Comparison of ENCODE assay signal across 25 mouse cellular contexts in the genomic region with DNA sequence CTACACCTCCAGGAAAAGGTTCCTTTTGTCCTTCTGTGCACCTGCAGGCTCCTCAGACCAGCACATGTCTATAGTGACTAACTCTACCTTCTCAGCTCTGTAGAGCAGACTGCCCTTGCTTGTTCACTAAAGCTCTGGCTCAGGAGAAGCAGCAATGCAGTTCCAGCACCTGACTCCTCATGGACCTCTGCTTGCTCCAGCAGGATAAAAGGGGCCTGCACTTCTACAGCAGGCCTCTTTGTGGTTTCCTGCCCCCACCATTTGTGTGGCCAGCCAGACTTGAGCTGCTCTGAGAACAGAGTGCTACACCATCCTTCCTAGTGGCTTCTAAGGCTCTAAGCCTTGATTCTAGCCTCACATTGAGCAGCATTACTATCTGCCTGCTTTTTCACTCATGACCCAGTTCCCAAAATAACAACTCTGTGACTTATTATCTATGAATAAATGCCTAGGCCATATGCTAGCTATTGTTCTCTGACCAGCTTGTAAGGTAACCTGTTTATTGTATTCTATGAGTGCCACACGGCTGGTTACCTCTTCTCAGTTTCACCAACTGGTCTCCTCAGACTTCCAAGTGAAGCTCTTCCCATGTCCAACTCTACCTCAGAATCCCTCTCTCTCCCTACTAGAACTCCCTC. TPM values are rescaled to one million over a fixed set of nuclear protein-coding genes. Genes with fewer than 3 reads are reported as not detected.
DNase-seq lines count a peak whose midpoint lies in the region; ATAC-seq and TF ChIP-seq lines count a peak whose summit lies in the region.
"Had no signal": no experiment of that assay in that cellular context is flagged by ENCODE, and none has a peak within 500 bp of the region (broad histone marks: within the 10 kb centered on the region; RNA-seq: fewer than 3 reads in every experiment).

No protein-coding gene starts in this region.

- DNase-seq in cerebellum, adult 9-11 months, result peak; percentile 19
- no peak for DNase-seq in cerebellum, postnatal 14 days
- DNase-seq in spleen, adult 2 months (ENCODE audit: low read depth in 1 of 2, low spot score in 2 of 2), result no peak
- no peak for DNase-seq in spleen, adult 18-20 months
- peak; percentile 73 for DNase-seq in brain, adult 2 months (ENCODE audit: low read depth, low spot score)
- no peak for DNase-seq in forebrain, embryonic 10.5 days (ENCODE audit: extremely low spot score, low spot score)
- no peak for DNase-seq in layer of hippocampus, adult 2 months (ENCODE audit: low spot score in 2 of 2)
- DNase-seq: adrenal gland, postnatal 10 days; gastrocnemius, postnatal 10 days; kidney, adult 18-20 months; layer of hippocampus, postnatal 36 days; right cerebral cortex, postnatal 25 days; thymus, postnatal 4 days had no signal

- no peaks in the 10 kb centered on the region for H3K9me3 ChIP-seq in forebrain, embryonic 10.5 days
- H3K9me3 ChIP-seq: embryonic facial prominence, embryonic 12.5 days; hindbrain, embryonic 10.5 days; limb, embryonic 13.5 days; lung, embryonic 15.5 days; neural tube, embryonic 15.5 days had no signal

- no peaks in the 10 kb centered on the region for H3K36me3 ChIP-seq in spleen, adult 2 months (ENCODE audit: control insufficient read depth, insufficient read depth, low read length)
- H3K36me3 ChIP-seq in forebrain, embryonic 10.5 days (replicated peaks), result no peaks in the 10 kb centered on the region
- H3K36me3 ChIP-seq: embryonic facial prominence, embryonic 12.5 days; hindbrain, embryonic 10.5 days; limb, embryonic 13.5 days; lung, embryonic 15.5 days; neural tube, embryonic 15.5 days had no signal

- no peak overlapping the region for H3K4me3 ChIP-seq in spleen, adult 2 months (ENCODE audit: extremely low read depth, insufficient read depth, insufficient read length)
- no peak overlapping the region for H3K4me3 ChIP-seq in forebrain, embryonic 10.5 days
- H3K4me3 ChIP-seq in layer of hippocampus, adult 2 months, result no peak overlapping the region
- H3K4me3 ChIP-seq: embryonic facial prominence, embryonic 12.5 days; erythroblast, embryonic 14.5 days; hindbrain, embryonic 10.5 days; limb, embryonic 13.5 days; lung, embryonic 15.5 days; neural tube, embryonic 15.5 days had no signal

- WGBS in spleen, adult 2 months, result 60% methylated on average over 1 of the region's 1 CpGs
- 86% methylated on average over 1 of the region's 1 CpGs for WGBS in forebrain, embryonic 10.5 days

- ATAC-seq in megakaryocyte-erythroid progenitor cell, adult 5-6 weeks (replicated peaks; ENCODE audit: low FRiP score, low TSS enrichment, poor library complexity, severe bottlenecking), result 0 out of 2 replicates have a peak, but pooled peaks have one; percentile 5
- ATAC-seq: activated CD4-positive, CD25-positive, alpha-beta regulatory T cell, adult 4 months; forebrain, embryonic 14.5 days; midbrain, embryonic 16.5 days had no signal

- no peaks in the 10 kb centered on the region for H3K27me3 ChIP-seq in spleen, adult 2 months (ENCODE audit: control insufficient read depth, insufficient read depth, low read length)
- H3K27me3 ChIP-seq in forebrain, embryonic 10.5 days (ENCODE audit: poor library complexity, severe bottlenecking), result no peaks in the 10 kb centered on the region
- H3K27me3 ChIP-seq: embryonic facial prominence, embryonic 12.5 days; limb, embryonic 13.5 days; lung, embryonic 15.5 days; neural tube, embryonic 15.5 days had no signal

- H3K4me1 ChIP-seq in spleen, adult 2 months (ENCODE audit: control insufficient read depth, insufficient read depth, insufficient read length), result peaks cover 12% of the 10 kb centered on the region
- H3K4me1 ChIP-seq in forebrain, embryonic 10.5 days, result no peaks in the 10 kb centered on the region
- H3K4me1 ChIP-seq: embryonic facial prominence, embryonic 12.5 days; hindbrain, embryonic 10.5 days; limb, embryonic 13.5 days; lung, embryonic 15.5 days; neural tube, embryonic 15.5 days had no signal

- no peak for TF ChIP-seq POLR2A in spleen, adult 2 months (IDR thresholded peaks at IDR 0.05; ENCODE audit: low read depth, low read length)

- TF ChIP-seq CTCF in spleen, adult 2 months (IDR thresholded peaks at IDR 0.05; ENCODE audit: extremely low read depth, insufficient read depth, insufficient read length, insufficient replicate concordance), result no peak
- no peak for TF ChIP-seq CTCF in layer of hippocampus, adult 2 months (conservative IDR thresholded peaks at IDR 0.05)

- peak overlapping the region; percentile 45 for H3K27ac ChIP-seq in spleen, adult 2 months (ENCODE audit: insufficient read depth, low read length)
- no peak overlapping the region for H3K27ac ChIP-seq in forebrain, embryonic 10.5 days
- no peak overlapping the region for H3K27ac ChIP-seq in layer of hippocampus, adult 2 months
- H3K27ac ChIP-seq: embryonic facial prominence, embryonic 12.5 days; hindbrain, embryonic 10.5 days; kidney, postnatal 0 days; limb, embryonic 13.5 days; liver, embryonic 14.5 days; lung, embryonic 15.5 days; neural tube, embryonic 15.5 days had no signal

RNA-seq across cellular contexts. Expression of a gene that starts 11.4 kb away (rescaled TPM):
- 6.0 and 8.2 TPM in 2 replicates for polyA plus RNA-seq in spleen, adult 2 months (2012; rRNA removed)
- 11.5 and 12.1 TPM in 2 replicates for total RNA-seq in megakaryocyte-erythroid progenitor cell, adult 5-6 weeks (2014; fragmentation: Nextera tagmentation)
- 22.5 and 29.8 TPM in 2 replicates for total RNA-seq in megakaryocyte-erythroid progenitor cell, adult 5-6 weeks (2017)
- polyA plus RNA-seq in forebrain, embryonic 10.5 days (2016; fragmentation: Nextera tagmentation; extraction: Ambion mirVana), result 2.7 and 3.8 TPM in 2 replicates
- total RNA-seq in layer of hippocampus, adult 2 months (2021), result 10 to 100 TPM; 31.0 to 32.2 TPM

Comparison
In these comparisons a context has a peak if more than half of its experiments do, and no peak if none do; other contexts are left out.
1. DNase-seq: peak in cerebellum, adult 9-11 months (single experiment) and brain, adult 2 months (single experiment); none in cerebellum, postnatal 14 days (0 of 2), spleen, adult 2 months (0 of 2), spleen, adult 18-20 months (0 of 2), forebrain, embryonic 10.5 days (single experiment) and layer of hippocampus, adult 2 months (0 of 2).